Mouse (Mus musculus): ENCODE data around the gene Tmem198.

DNA sequence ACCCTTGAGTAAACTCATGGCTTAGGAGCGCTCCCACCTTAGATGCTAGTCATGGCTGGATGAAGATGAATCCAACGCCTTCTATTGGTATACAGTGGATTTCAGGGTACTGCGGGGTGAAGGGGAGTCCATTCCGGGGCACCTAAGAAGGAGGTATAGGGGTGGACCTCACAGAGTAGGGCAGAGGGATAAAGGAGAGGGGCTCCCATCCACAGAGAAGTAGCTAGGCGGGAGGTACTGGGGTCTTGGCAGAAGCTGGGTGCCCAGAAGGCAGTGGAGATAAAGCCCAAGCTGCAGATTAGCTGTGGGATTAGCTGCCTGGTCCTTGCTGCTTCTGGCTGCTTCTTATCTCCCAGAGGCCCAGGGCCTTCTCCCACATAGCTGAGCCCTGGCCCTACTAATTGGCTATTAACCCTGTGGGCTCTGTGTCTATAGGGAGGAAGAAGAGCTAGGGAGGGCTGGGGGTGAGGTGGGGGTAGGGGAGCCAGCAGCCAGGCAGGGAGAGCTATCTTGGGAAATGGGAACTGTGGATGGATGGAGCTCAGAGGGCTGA, 15.6 kb upstream of the Tmem198 start:
- TF ChIP-seq CTCF (IDR thresholded peaks at IDR 0.05; ENCODE audit: control insufficient read depth, insufficient read depth, insufficient replicate concordance, low read depth, low read length) (no peak), POLR2A (IDR thresholded peaks at IDR 0.05; ENCODE audit: control insufficient read depth, low read depth, low read length) (no peak)
